Mouse (Mus musculus): Measurements from ENCODE around the gene Zfp991.
"Not testable (repeated sequence)": the region's sequence is repeated elsewhere in the genome, so short reads cannot be mapped to it uniquely, and the experiment has no call there.

- TF ChIP-seq CTCF, POLR2A (IDR thresholded peaks at IDR 0.05; ENCODE audit: extremely low read depth, insufficient read depth, low read length): not testable (repeated sequence)
Measured at GRCm38 (mm10) chr4:147217676-147218075, 85.8 kb downstream of the Zfp991 start.

Measured in cortical plate, adult 2 months (tissue).